Mouse (Mus musculus) left cerebral cortex, postnatal 25 days (tissue): ENCODE results near the gene Prl5a1. TPM values are rescaled to one million over a fixed set of nuclear protein-coding genes. Genes with fewer than 3 reads are reported as not detected.

ENCODE experiments used
- DNase-seq, 2 experiments: peaks; one replicate each; pipeline ENCODE4 v3.0.0; 2022; ENCODE audit warnings: low spot score in 2 of 2, mixed read lengths in 1 of 2
- intact Hi-C: fragments of 180-260 bp; cut with DNase I; formaldehyde crosslinking; loops from one replicate; pipeline ENCODE4 v1.15.1; 2025
- total RNA-seq, 2 experiments: library from RNA; stranded (reverse); gene quantifications; 2 replicates each; pipeline ENCODE4 v1.2.3; 2021

Gene Prl5a1
- total RNA-seq = not detected

DNA sequence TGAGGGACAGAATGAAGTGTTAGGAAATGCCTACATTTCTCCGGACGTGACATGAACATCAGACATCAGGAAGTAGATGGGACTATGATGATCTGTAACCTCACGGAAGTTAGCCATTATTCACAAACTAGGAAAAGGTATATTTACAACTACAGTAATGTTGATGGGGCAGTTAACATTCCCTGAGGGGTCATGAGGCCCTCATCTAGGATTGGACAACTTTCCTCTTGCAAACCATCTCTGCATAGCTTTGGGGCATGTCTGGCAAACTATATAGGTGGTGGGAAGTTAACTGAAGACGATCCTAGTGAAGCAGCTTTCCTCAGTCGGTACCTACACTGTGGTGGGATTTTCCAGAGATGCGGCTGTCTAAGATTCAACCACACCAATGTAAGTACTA lies at the start of gene Prl5a1:
Prl5a1 (plus strand) TSS at position 301 of the 400 bp plus-strand sequence.
- DNase-seq = no peak
- intact Hi-C loops = no loop called here

GRCm38 (mm10) chr13:28096161-28096560 lies 46.1 kb upstream of the Prl5a1 start:
- DNase-seq = no peak
- intact Hi-C loops = no loop called here

DNA sequence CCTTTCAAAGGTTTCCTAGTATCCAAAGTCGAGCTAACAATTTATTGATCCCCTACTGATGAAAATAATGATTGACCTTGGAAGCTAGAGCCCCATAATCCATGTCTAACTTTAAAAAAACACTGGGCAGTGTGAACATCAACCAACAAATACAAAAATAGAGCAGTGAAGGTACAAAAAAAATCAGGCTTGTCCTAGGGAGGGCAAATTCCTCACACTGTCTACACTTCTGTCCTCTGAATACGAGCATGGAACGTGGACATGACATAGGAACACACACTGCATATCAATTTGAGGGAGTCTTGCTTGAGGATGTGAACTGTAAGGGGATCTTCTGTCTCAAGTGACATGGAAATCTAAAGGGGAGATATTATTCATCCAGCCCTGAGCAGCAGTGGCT lies 33.7 kb upstream of the Prl5a1 start:
- intact Hi-C loops = no loop called here
- no peak for DNase-seq

DNA sequence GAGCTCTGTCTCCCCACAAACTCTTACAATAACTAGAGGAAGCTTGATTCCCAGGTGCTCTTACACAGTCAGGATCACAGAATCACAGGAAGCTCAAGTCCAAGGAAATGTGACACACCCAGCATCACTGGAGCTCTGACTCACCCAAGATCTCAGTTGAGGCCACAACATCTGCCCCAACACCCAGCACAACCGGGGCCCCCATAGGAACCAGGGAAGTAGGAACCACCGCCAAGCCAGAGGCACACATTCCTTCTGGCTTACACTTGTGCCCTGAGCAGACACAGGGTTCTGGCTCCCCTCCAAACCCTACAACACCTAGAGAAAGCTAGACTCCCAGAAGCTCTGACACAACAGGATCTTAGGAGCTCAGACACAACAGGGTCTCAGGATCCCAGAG lies 9.5 kb upstream of the Prl5a1 start:
- intact Hi-C loops = no loop called here
- DNase-seq = no peak

DNA sequence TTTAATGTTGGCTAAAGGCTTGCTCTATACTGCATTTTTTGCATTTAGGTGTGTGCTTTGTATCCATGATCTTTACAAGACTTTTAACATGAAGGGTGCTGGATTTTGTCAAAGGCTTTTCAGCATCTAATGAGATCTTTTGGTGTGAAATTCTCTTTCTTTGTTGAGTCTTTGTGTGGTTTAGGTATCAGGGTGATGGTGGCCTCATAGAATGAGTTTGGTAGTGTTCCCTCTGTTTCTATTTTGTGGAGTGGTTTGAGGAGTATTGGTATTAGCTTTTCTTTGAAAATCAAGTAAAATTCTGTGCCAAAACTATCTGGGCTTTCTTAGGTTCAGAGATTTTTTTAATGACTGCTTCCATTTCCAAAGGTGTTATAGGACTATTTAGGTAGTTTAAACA lies 6.5 kb upstream of the Prl5a1 start:
- intact Hi-C loops = no loop called here
- DNase-seq = no peak

Other genes starting within 250 kb of the Prl5a1 start
- gene Prl4a1, start 126.3 kb upstream of the Prl5a1 start, total RNA-seq = not detected
- gene Gm11361, start 115.0 kb downstream of the Prl5a1 start, total RNA-seq = 10 to 100 TPM; 49.4 to 59.0 TPM